Mouse (Mus musculus) spleen, postnatal 4 days (tissue): ENCODE measurements around the gene Rabgap1l.

ENCODE experiments used
- DNase-seq, 2 experiments: peaks; one replicate each; pipeline ENCODE4 v3.0.0; 2022; ENCODE audit warnings: low spot score in 2 of 2

Gene Rabgap1l

DNA sequence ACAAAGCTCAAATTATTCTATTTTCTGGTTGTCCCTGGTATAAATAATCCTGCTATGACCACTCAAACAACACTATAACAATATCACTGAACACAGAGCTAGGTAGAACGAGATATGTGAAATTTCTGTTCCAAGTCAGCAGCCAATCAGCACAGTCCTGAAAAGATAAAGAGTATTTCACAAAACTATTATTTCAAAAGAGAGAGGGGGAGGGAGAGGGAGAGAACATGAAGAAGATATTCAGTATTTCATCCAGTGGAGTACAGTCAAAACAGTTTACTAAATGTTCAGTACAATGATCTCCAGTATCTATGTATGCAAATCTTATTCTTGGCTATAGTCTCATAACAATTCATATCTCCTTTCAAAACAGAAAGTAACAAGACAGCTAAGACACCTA lies 5.1 kb downstream of the Rabgap1l start:
- DNase-seq: no peak

DNA sequence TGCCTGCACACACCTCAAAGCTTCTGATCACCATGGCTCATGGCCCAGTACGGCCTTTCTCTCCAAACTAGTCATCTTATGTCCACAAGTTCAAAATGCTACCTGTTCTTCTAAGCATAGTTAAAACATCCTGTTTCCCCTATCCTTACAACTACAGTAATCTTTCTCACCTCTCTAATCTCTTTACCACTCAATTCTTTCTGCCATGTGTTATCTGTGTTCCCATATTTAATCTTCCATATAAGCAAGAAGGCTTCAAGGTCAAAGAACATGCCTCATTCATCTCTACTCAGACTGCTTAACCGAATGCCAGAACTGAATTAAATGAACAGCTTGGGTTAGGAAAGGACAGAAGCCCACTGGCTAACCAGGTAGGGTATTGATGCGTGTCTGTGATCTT lies 5.8 kb downstream of the Rabgap1l start:
- DNase-seq: no peak

DNA sequence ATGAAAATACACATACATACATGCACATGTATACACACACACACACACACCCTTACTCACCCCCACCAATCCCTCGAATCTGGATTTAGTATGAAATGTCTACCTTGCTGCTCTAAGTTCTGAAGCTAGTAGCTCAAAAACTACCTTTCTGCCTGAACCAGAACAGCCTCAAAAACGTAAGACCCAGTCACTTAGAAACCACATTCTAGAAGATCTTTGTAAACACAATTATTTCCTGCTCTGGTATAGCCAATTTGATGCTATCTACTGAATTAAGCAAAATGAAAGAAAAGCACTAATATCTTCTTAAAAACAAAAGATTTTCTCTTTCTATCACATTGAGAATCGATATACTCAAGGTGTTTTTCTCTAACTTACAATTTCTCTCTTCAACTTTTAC lies 6.4 kb downstream of the Rabgap1l start:
- no peak for DNase-seq

DNA sequence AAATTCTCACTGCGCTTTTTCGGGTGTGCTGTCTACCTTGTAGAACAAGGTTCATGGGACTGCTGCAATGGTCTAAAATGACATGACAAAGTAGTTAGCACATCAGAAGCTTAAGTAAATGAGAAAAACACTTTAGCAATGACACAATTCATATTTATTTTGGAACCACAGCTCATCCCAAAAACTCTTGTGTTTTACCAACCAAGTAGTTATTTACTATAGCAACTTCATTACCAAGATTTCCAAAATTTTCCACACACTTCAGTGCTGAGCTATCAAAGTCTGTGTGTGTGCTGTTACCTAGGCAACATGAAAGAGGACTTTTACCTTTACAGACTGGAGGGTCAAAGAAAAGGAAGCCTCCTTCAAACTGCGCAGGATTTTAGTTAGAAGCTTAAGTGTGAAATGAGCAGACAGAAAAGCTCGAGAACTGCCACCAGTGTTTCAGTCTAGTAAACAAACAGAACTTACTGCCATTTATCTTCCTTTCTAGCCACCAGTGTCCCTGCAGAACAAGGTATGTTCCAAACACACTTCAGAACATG lies 7.3 kb downstream of the Rabgap1l start:
- no peak for DNase-seq

DNA sequence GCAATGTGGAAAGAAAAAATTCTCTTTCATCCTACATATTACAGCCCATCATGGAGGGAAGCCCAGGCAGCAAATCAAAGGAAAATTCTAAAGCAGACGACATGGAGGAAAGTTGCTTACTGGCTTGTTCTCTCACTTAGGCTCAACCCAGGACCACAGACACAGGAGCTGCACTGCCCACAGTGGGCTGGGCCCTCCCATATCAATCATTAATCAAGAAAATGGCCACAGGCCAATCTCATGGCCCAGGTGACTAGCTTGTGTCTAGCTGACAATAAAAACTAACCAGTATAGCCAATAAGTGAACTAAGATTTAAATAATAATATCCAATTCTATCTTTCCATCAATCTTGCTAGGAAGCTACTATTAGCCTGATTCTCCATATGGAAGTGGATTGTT lies 8.9 kb downstream of the Rabgap1l start:
- DNase-seq: no peak

DNA sequence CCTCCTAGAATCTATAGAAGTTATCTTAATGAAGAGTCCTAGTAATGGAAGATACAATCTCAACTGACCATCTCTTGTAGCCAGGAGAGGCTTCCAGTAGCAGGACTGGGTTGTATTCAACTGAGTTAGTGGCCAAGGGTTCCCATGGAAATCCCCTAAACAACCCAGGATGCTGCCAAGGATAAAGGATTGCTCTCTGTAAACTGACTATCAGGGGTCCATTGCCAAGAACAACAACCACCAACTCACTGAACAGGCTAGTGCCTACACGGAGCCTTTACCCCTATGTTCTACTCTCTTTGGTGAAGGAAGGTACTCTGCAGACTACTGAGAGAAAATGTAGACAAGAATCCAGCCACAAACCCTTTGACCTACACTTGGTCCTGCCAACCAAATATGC lies 18.8 kb downstream of the Rabgap1l start:
- DNase-seq: no peak

DNA sequence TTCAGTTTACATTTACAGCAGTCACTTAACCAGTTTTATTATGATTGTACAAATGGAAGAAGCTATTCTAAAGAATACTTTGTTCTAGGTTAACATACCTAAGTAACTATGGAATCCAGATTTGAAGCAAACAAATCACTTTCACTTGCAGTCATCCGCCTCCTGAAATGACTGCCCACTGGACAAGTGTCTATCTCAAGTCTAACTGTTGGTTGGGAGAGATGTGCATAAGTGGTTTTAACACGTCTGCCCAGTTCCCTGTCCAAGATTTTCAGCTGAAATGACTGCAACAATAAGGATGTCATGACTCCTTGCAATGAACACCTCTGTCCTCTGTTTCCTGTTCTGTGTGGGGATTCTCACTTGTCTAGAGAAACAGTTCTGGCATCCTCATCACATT lies 27.4 kb downstream of the Rabgap1l start:
- no peak for DNase-seq

DNA sequence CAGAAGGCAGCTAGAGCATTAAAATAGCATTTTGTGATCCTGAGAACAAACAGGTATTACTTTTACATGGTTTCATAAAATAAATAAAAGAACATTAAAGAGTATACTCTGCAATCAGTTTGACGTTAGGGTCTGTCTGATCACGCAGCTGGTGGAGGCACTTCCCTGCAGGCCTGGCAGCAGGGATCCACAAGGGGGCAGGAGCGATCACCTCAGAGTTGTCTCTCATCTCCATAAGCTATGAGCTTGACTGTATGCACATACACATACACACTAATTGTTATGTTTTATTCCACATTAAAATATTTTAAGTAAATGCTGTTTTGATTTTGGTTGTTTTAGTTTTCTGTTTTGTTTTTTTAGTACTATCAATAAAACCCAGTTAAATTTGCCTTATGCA lies 34.8 kb downstream of the Rabgap1l start:
- peak; percentile 72 to 88 for DNase-seq

DNA sequence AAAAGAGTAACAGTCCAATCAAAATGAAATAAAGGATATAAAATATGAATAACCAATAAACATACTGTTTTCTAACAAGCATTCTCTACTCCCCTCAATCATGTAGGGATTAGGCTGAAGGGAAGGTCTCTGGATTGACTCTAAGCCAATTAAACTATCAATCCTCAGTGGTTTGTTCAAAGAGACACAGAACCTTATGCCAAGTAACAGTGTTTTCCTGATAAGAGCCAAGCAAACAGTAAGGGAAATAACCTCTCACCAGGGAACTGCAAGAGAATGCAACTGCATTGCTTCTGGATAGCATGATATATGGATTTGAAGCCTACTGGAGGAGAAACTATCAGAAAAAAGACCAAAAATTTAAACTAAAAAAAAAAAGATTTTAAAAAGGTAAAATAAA lies 37.7 kb downstream of the Rabgap1l start:
- no peak for DNase-seq

DNA sequence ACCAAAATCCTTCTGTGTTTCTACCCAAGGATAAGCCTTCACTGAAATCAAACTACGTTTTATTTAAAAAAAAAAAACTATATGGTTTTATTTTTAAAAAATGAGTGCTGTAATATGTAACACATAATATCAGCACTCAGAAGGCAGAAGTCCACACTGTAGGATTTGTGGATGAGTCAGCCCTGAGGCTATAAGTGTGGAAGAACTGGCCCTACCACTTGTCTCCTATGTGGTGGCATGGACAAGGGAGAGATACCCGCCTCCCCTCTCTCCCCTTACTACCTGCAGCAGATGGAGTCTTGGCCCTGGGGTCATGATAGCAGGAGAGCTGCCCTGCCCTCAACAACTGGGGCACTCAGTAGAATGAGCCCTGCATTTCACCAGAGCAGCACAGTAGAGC lies 42.4 kb downstream of the Rabgap1l start:
- no peak for DNase-seq

DNA sequence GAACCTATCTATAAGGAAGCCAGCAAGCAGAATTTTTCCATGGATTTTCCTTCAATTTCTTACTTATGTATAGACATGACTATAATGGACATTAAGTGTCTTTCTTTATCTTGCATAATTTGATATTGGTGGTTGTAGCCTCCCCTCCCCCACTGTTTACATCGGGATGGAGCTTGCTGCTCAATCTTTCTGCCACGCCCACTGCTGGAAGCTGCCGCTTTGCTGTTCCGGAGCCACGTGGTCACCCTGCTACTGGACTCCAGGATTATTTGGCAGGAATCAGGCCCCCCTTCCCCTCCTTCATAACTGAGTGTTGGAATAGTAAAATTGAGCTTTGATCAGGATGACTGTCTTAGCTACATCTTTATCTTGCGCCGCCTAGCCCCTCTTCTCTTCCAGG lies 46.2 kb downstream of the Rabgap1l start:
- DNase-seq: no peak

DNA sequence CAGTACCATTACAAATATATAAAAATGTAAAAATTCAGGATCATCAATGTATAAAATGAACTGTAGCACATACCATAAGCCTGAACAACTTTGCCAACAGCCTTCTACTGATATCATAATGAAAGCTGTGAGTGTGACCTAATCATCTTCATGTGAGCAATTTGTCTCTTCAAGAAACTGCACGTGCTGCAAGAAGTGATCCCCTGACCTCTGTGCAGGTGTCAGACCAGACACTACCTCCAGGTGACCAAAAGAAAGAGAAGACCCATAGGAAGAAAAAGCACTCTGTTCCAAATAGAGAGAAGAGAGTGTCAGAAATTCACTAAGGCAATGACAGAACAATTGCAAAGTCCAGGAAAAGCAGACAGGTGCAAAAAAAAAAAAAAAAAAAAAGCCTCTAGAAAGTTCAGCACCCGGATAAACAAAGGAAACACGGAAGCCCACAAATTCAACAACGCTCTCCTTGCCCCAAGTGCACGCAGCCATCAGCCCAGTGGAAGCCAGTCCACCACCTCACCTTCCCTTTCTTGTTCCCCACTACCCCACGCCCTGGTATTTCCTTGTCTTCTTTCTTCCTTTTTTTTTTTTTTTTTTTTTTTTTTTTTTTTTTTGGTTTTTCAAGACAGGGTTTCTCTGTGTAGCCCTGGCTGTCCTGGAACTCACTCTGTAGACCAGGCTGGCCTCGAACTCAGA lies 47.6 kb downstream of the Rabgap1l start:
- DNase-seq: no peak

DNA sequence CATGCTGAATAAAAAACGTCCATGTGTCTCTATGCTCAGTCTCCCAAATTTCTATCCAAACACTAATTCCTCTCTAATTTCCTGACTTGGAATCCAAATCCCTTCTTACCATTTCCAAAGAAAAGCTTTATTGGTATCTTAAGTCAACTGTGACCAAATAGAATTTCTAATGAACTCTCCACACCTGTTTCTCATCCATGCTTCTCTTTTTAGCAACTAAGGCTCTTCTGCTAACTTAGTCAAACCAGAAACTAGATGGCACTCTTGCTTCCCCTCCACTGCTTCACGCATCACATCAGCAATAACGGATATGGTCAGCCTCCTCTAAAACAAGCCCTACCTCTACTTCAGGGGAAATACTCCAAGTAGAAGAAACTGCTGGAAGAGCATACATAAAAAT lies 49.0 kb downstream of the Rabgap1l start:
- no peak for DNase-seq

DNA sequence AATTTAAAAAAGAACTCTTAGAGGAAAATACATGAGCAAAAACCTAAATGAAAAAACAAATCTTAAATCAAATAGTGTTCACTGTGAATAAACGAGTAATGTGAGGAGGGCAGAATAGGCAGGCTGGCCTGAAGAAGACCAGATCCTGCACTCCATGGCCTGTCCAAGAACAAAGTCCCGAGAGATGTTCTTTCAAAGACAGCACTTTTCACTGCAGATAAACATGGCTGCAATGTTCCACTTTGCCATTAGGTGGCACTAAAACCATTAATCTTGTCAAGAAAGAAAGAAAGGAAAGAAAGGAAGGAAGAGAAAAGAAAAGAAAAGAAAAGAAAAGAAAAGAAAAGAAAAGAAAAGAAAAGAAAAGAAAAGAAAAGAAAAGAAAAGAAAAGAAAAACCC lies 49.8 kb downstream of the Rabgap1l start:
- peak; percentile 58 to 75 for DNase-seq

DNA sequence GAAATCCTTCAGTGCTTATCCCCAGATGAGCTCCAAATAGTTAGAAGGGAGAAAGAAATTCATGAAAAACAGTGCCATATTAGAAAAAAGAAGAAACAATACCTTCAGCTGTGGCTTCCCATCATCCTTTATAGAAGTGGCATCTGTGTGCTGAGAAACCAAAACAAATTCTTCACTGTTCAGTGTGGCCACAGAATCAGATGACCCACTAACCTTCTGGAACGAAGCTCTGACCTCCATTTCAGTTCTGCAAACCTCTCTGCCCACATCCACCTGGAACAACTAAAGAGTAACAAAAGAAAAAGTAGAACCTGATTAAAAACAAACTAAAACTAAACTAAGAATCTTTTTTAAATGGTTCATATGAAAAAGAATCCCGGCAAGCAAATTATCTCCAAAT lies 52.4 kb downstream of the Rabgap1l start:
- DNase-seq: no peak

DNA sequence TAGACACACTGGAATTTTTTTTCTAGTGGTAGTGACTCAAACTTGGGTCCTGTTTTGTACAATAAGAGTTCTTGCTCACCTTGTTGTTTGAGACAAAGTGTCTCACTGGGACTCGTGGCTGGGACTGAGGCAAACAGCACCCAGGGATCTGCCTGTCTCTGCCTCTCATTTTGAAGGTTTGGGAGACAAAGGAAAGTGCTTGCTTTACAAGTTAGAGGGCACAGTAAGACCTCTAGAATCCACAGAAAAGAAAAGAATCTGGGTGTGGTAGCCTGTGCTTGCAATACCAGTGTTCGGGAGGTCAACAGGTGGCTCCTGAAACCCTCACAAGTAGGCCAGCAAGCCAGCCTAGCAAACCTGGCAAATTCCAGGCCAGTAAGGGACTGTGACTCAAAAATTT lies 58.3 kb downstream of the Rabgap1l start:
- DNase-seq: no peak

DNA sequence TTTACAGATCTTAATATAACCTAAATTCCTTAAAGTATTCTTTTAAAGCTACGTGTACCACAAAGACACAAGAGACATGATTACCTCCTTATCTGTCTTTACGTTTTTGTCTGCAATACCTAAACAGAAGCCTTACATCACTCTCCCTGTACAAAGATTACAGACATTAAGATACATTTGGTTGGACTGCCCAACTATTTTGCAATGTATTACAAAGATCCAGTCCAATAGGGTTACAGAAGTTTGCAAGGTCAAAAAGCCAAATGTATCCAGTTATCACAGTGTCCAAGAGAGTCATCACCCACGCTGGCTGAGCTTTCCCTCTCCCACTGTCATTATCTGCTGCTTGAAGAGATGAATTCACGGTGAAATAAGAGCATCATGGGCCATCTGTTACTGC lies 63.1 kb downstream of the Rabgap1l start:
- DNase-seq: no peak

DNA sequence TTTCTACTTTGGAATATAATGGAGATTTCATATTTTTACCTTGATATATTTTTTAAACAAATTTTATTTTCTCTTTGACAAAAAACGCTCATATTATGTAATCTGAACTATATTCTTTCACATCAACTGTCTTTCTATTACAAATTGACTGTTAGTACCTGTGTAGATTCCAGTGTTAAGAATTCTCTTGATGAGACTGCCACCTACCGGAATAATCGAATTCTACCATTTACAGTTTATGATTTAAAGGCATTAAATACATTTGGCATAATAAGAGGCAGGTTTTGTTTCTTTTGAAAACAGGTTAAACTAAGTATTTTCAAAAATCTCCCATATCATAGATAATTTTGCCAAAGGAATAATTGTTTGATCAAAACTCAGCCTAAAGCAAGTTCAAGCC lies 75.3 kb downstream of the Rabgap1l start:
- no peak for DNase-seq

DNA sequence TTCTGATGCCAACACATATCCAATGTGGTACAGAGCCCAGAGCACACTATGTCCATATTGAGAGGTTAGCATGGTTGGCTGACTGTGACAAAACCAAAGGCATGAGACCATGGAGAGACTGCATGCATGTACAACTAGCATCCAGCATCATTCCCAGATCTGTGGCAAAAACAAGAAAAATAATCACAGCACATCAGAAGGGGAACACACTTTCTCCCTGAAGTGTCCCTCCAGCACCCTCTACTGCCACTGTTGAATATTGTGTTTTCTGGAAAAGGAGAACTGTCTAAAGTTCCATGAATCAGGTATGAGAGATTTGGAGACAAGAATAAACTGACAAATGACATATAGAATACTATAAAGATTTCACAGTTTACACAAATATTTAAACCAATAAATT lies 78.3 kb downstream of the Rabgap1l start:
- no peak for DNase-seq

DNA sequence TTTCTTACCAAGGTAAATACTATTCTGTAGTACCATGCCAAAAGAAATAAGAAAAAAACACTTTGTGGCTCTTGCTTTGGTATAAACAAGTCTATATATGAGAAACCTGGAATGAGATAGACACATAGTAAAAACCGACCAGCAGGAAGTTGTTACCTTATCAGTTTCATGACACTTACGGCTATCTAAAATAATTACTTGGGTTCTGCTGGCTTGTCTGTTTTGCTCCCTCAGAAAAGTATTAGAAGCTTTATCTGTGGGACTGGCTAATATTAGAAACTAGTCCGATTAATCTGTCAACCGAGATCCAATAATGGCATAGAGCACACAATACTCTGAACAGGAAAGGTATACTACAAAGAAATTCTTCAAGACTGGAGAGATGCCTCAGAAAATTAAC lies 79.1 kb downstream of the Rabgap1l start:
- no peak for DNase-seq

DNA sequence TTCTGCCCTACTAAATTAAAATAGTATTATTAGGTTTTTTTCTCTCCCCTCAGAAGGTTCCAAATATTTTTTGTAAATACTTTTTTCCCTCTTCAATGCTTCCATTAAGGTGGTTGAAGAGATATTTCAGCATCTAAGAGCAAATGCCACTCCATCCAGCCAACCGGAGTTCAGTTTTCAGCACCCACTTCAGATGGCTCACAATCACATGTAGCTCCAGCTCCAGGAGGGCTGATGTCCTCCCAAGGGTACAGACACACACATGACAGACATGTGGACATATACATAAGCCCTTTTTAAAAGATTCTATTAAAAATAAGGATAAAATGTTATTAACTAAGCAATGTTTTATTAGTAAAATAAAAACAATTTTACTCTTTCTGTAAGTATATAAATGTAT lies 79.6 kb downstream of the Rabgap1l start:
- DNase-seq: no peak

DNA sequence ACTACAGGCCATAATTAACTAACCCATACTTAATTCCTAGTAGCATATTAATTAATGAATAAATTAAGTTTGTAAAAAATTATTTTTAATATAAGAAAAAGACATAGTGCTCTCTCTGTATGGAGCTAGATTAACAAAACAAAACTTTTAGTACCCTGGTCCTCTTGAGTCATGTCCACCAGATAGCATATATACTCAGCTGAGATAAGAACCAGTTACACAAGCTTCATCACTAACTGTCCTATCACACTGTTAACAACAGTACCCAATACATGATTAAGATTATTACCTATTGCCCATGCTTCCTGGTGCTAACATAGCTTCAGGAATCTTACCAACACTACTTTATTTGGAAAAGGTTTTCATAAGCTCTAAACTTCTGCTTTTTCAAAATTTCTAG lies 82.5 kb downstream of the Rabgap1l start:
- no peak for DNase-seq

DNA sequence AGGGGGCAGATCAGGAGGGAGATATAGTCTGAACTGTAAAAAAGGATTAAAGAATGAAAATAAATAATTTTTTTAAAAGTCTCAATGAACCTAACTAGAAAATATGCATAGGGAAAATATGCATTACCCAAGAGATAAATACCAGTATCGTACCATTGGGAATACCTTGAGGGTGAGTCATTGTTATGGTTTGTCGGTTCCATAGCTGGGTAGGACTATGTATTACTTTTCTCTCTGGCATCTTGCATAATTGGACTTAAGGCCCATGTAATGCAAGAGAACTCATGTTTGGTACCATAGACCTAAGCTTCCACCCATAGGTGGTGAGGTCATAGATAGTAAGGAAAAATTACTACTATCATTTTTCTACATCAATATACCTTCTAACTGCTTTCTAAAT lies 88.4 kb downstream of the Rabgap1l start:
- no peak for DNase-seq

DNA sequence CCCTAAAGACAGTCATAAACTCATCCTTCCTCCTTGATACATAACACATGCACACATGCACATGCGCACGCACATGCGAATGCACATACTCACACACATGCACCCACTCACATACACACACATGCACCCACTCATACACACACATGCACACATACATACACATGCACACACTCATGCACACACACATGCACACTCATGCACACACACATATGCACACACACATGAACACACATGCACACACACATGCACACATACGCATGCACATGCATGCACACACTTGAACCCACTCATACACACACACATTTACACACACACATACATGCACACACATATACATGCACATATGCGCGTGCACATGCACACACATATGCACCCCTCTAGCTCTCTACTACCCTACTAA lies 89.2 kb downstream of the Rabgap1l start:
- DNase-seq: no peak
